ENCODE assay signal across 8 mouse cellular contexts in genomic region chr5:137599600-137599999, GRCm38 (mm10). TPM values are rescaled to one million over a fixed set of nuclear protein-coding genes. Genes with fewer than 3 reads are reported as not detected.
DNase-seq lines count a peak whose midpoint lies in the region; ATAC-seq and TF ChIP-seq lines count a peak whose summit lies in the region.

No protein-coding gene starts in this region.

- H3K9me3 ChIP-seq in heart, embryonic 11.5 days (replicated peaks; ENCODE audit: control insufficient read depth, low read length), result no peaks in the 10 kb centered on the region
- H3K9me3 ChIP-seq in ES-E14 (ENCODE audit: control insufficient read depth, insufficient read depth, low read depth, low read length), result no peaks in the 10 kb centered on the region
- no peaks in the 10 kb centered on the region for H3K9me3 ChIP-seq in hindbrain, embryonic 10.5 days

- peak overlapping the region; percentile 80 for H3K4me3 ChIP-seq in heart, embryonic 11.5 days (ENCODE audit: low read depth, low read length)
- H3K4me3 ChIP-seq in ES-E14 (ENCODE audit: insufficient read depth in 1 of 2, low read depth in 1 of 2, low read length in 2 of 2, poor library complexity in 1 of 2, severe bottlenecking in 1 of 2) (peak overlapping the region; percentile 99), macrophage (ENCODE audit: inconsistent target) (peak overlapping the region; percentile 67)
- H3K4me3 ChIP-seq in hindbrain, embryonic 10.5 days, result peak overlapping the region; percentile 81

- peak overlapping the region; percentile 87 for H3K9ac ChIP-seq in heart, embryonic 11.5 days (ENCODE audit: low read depth, low read length)
- peak overlapping the region; percentile 86; the same call in 1 of the 2 replicates for H3K9ac ChIP-seq in ES-E14 (ENCODE audit: insufficient read depth, low read depth, low read length, poor library complexity, severe bottlenecking)

- no peak for ATAC-seq in heart, embryonic 11.5 days (replicated peaks; ENCODE audit: insufficient number of reproducible peaks, low FRiP score, low TSS enrichment)

- in situ Hi-C loops in ES-E14 (cut with MboI; ENCODE audit: low sequenced_read_pairs in 2 of 2, unreplicated experiment in 2 of 2), result no loop called here

- peaks cover 33% of the 10 kb centered on the region for H3K79me2 ChIP-seq in macrophage (ENCODE audit: inconsistent target)

- peaks cover 2% of the 10 kb centered on the region for H3K36me3 ChIP-seq in heart, embryonic 11.5 days (ENCODE audit: control insufficient read depth, insufficient read depth, low read length)
- peaks cover 5% of the 10 kb centered on the region; the same call in 1 of the 2 replicates for H3K36me3 ChIP-seq in ES-E14 (ENCODE audit: control insufficient read depth, insufficient read depth, low read length, poor library complexity, severe bottlenecking)
- peaks cover 15% of the 10 kb centered on the region for H3K36me3 ChIP-seq in hindbrain, embryonic 10.5 days
- H3K36me3 ChIP-seq in macrophage (ENCODE audit: inconsistent target), result no peaks in the 10 kb centered on the region

- DNase-seq in heart, postnatal 25 days (ENCODE audit: low spot score), result no peak
- DNase-seq in ES-E14 (ENCODE audit: low read depth, low spot score), result no peak
- DNase-seq in hindbrain, embryonic 10.5 days (ENCODE audit: low spot score), result no peak
- DNase-seq in spleen, postnatal 36 days (ENCODE audit: low spot score in 2 of 2), result no peak
- DNase-seq in spleen, postnatal 10 days (ENCODE audit: low spot score in 2 of 2), result no peak
- DNase-seq in retina, postnatal 1 day, result no peak

- WGBS in heart, embryonic 11.5 days (ENCODE audit: insufficient replicate concordance), result 68% methylated on average over 9 of the region's 9 CpGs
- WGBS in hindbrain, embryonic 10.5 days, result 69% methylated on average over 9 of the region's 9 CpGs
- 32% methylated on average over 9 of the region's 9 CpGs for WGBS in macrophage (ENCODE audit: missing documents)

- no peaks in the 10 kb centered on the region for H3K27me3 ChIP-seq in heart, embryonic 11.5 days (ENCODE audit: control insufficient read depth, insufficient read depth, low read length)
- no peaks in the 10 kb centered on the region for H3K27me3 ChIP-seq in hindbrain, embryonic 10.5 days (ENCODE audit: insufficient read depth, poor library complexity, severe bottlenecking)

- H3K4me2 ChIP-seq in heart, embryonic 11.5 days, result peak overlapping the region; percentile 98

- peaks cover 11% of the 10 kb centered on the region for H3K4me1 ChIP-seq in heart, embryonic 11.5 days (ENCODE audit: control insufficient read depth, insufficient read depth, low read length)
- H3K4me1 ChIP-seq in ES-E14 (ENCODE audit: control insufficient read depth in 2 of 2, insufficient read depth in 2 of 2, low read length in 2 of 2, poor library complexity in 1 of 2), result peaks cover 0 to 15% of the 10 kb centered on the region in 2 experiments; a peak in 2 of 4 replicates
- peaks cover 50% of the 10 kb centered on the region for H3K4me1 ChIP-seq in hindbrain, embryonic 10.5 days (replicated peaks)

- H3K27ac ChIP-seq in heart, embryonic 11.5 days (ENCODE audit: low read depth, low read length), result peak overlapping the region; percentile 22; the same call in 1 of the 2 replicates
- H3K27ac ChIP-seq in ES-E14 (ENCODE audit: insufficient read depth, low read depth, low read length, poor library complexity, severe bottlenecking) (no peak overlapping the region), macrophage (peak overlapping the region; percentile 98)
- peak overlapping the region; percentile 96 for H3K27ac ChIP-seq in hindbrain, embryonic 10.5 days

- intact Hi-C loops in heart, postnatal 25 days (cut with DNase I), result no loop called here

TF ChIP-seq in ES-E14, 5 proteins besides CTCF, POLR2A, EP300 and RAD21:
- TF ChIP-seq CHD2 (IDR thresholded peaks at IDR 0.05; ENCODE audit: low read depth, low read length) (no peak), HCFC1 (IDR thresholded peaks at IDR 0.05; ENCODE audit: borderline replicate concordance, insufficient read depth, low read length) (no peak), MAFK (IDR thresholded peaks at IDR 0.05; ENCODE audit: insufficient read depth, low read depth, low read length) (no peak), ZNF384 (IDR thresholded peaks at IDR 0.05; ENCODE audit: low read depth, low read length) (no peak), ZC3H11A (IDR thresholded peaks at IDR 0.05; ENCODE audit: borderline replicate concordance, low read depth, low read length) (no peak)

RNA-seq across cellular contexts. Expression of gene Mospd3, which starts 1.3 kb away (rescaled TPM):
- 13.9 and 16.0 TPM in 2 replicates for polyA plus RNA-seq in heart, embryonic 11.5 days (2014; fragmentation: Nextera tagmentation; extraction: Ambion mirVana)
- 10 to 100 TPM; 16.2 to 17.5 TPM for total RNA-seq in heart, postnatal 25 days (2021)
- total RNA-seq in ES-E14 (2012; rRNA removed), result 7.8 and 12.9 TPM in 2 replicates
- polyA plus RNA-seq in hindbrain, embryonic 10.5 days (2016; fragmentation: Nextera tagmentation; extraction: Ambion mirVana), result 15.2 and 27.5 TPM in 2 replicates
- 10 to 100 TPM in 16 of 26 experiments, 1 to 10 TPM in 10; 2.8 to 63.3 (median 15.4) TPM for total RNA-seq in macrophage (2018; cell fraction: chromatin; rRNA removed)
- total RNA-seq in macrophage (2018; cell fraction: cytosol; rRNA removed), result 10 to 100 TPM; 22.6 to 67.2 (median 40.9) TPM
- total RNA-seq in macrophage (2018; cell fraction: nucleus; rRNA removed), result 10 to 100 TPM in 23 of 26 experiments, 1 to 10 TPM in 3; 6.8 to 60.3 (median 22.0) TPM
- 35.3 to 72.3 TPM (median 54.2 TPM) in 3 replicates for polyA plus RNA-seq in macrophage (2018)

RNA-seq across cellular contexts. Expression of gene Pcolce, which starts 14.0 kb away (rescaled TPM):
- polyA plus RNA-seq in heart, embryonic 11.5 days (2014; fragmentation: Nextera tagmentation; extraction: Ambion mirVana), result 120 and 134 TPM in 2 replicates
- total RNA-seq in heart, postnatal 25 days (2021), result 10 to 100 TPM; 66.9 to 71.3 TPM
- 134 and 157 TPM in 2 replicates for total RNA-seq in ES-E14 (2012; rRNA removed)
- 72.2 and 95.5 TPM in 2 replicates for polyA plus RNA-seq in hindbrain, embryonic 10.5 days (2016; fragmentation: Nextera tagmentation; extraction: Ambion mirVana)
- 10 to 100 TPM in 1 of 26 experiments, 1 to 10 TPM in 16, under 1 TPM in 3, not detected in 6; 0.68 to 88.8 (median 1.8) TPM for total RNA-seq in macrophage (2018; cell fraction: chromatin; rRNA removed)
- total RNA-seq in macrophage (2018; cell fraction: cytosol; rRNA removed), result under 1 TPM in 23 of 26 experiments, not detected in 3; 0.07 to 0.58 (median 0.20) TPM
- 10 to 100 TPM in 1 of 26 experiments, 1 to 10 TPM in 4, under 1 TPM in 15, not detected in 6; 0.25 to 16.0 (median 0.67) TPM for total RNA-seq in macrophage (2018; cell fraction: nucleus; rRNA removed)
- polyA plus RNA-seq in macrophage (2018), result 0.41 to 0.44 TPM in 2 of 3 replicates, not detected in the other

RNA-seq across cellular contexts. Expression of gene Fbxo24, which starts 29.2 kb away (rescaled TPM):
- polyA plus RNA-seq in heart, embryonic 11.5 days (2014; fragmentation: Nextera tagmentation; extraction: Ambion mirVana), result not detected in 2 replicates
- under 1 TPM; 0.11 to 0.36 TPM for total RNA-seq in heart, postnatal 25 days (2021)
- total RNA-seq in ES-E14 (2012; rRNA removed), result 1.1 and 2.2 TPM in 2 replicates
- 0.30 TPM in 2 replicates for polyA plus RNA-seq in hindbrain, embryonic 10.5 days (2016; fragmentation: Nextera tagmentation; extraction: Ambion mirVana)
- total RNA-seq in macrophage (2018; cell fraction: chromatin; rRNA removed), result under 1 TPM in 16 of 26 experiments, not detected in 10; 0.21 to 0.96 (median 0.40) TPM
- total RNA-seq in macrophage (2018; cell fraction: cytosol; rRNA removed), result under 1 TPM in 9 of 26 experiments, not detected in 17; 0.03 to 0.16 (median 0.09) TPM
- under 1 TPM in 12 of 26 experiments, not detected in 14; 0.22 to 0.54 (median 0.39) TPM for total RNA-seq in macrophage (2018; cell fraction: nucleus; rRNA removed)
- polyA plus RNA-seq in macrophage (2018), result 0.09 TPM in 1 of 3 replicates, not detected in the others

RNA-seq across cellular contexts. Expression of gene Lrch4, which starts 29.3 kb away (rescaled TPM):
- polyA plus RNA-seq in heart, embryonic 11.5 days (2014; fragmentation: Nextera tagmentation; extraction: Ambion mirVana), result 26.0 and 28.0 TPM in 2 replicates
- 10 to 100 TPM; 17.6 to 18.2 TPM for total RNA-seq in heart, postnatal 25 days (2021)
- total RNA-seq in ES-E14 (2012; rRNA removed), result 12.7 and 23.0 TPM in 2 replicates
- polyA plus RNA-seq in hindbrain, embryonic 10.5 days (2016; fragmentation: Nextera tagmentation; extraction: Ambion mirVana), result 35.3 and 39.7 TPM in 2 replicates
- 100 to 1,000 TPM; 167 to 732 (median 499) TPM for total RNA-seq in macrophage (2018; cell fraction: chromatin; rRNA removed)
- 100 to 1,000 TPM in 19 of 26 experiments, 10 to 100 TPM in 7; 63.8 to 148 (median 112) TPM for total RNA-seq in macrophage (2018; cell fraction: cytosol; rRNA removed)
- total RNA-seq in macrophage (2018; cell fraction: nucleus; rRNA removed), result 100 to 1,000 TPM; 111 to 438 (median 231) TPM
- polyA plus RNA-seq in macrophage (2018), result 51.6 to 108 TPM (median 60.3 TPM) in 3 replicates

RNA-seq across cellular contexts. Expression of gene Gm20605, which starts 29.4 kb away (rescaled TPM):
- polyA plus RNA-seq in heart, embryonic 11.5 days (2014; fragmentation: Nextera tagmentation; extraction: Ambion mirVana), result 5.9 and 6.5 TPM in 2 replicates
- 1 to 10 TPM; 3.2 to 4.5 TPM for total RNA-seq in heart, postnatal 25 days (2021)
- total RNA-seq in ES-E14 (2012; rRNA removed), result 7.8 and 13.6 TPM in 2 replicates
- polyA plus RNA-seq in hindbrain, embryonic 10.5 days (2016; fragmentation: Nextera tagmentation; extraction: Ambion mirVana), result 14.1 and 14.9 TPM in 2 replicates
- 100 to 1,000 TPM in 18 of 26 experiments, 10 to 100 TPM in 8; 40.1 to 196 (median 131) TPM for total RNA-seq in macrophage (2018; cell fraction: chromatin; rRNA removed)
- 10 to 100 TPM in 5 of 26 experiments, 1 to 10 TPM in 18, under 1 TPM in 3; 0.65 to 15.9 (median 4.3) TPM for total RNA-seq in macrophage (2018; cell fraction: cytosol; rRNA removed)
- total RNA-seq in macrophage (2018; cell fraction: nucleus; rRNA removed), result 100 to 1,000 TPM in 8 of 26 experiments, 10 to 100 TPM in 18; 27.9 to 148 (median 83.5) TPM
- polyA plus RNA-seq in macrophage (2018), result 4.9 to 17.8 TPM (median 5.5 TPM) in 3 replicates

Comparison
In these comparisons a context has a peak if more than half of its experiments do, and no peak if none do; other contexts are left out.
1. RNA of gene Pcolce, which starts 14.0 kb away (polyA plus RNA-seq): 120 to 134 TPM in heart, embryonic 11.5 days and 72.2 to 95.5 TPM in hindbrain, embryonic 10.5 days; 0.41 to 0.44 TPM in macrophage; every median in the first group is over 10 times any median in the second.
2. Peak in every context shown above with its lines, with median percentiles within 50 percentile points of each other: H3K4me3 ChIP-seq.